Mouse (Mus musculus) midbrain, embryonic 11.5 days (tissue): Measurements from ENCODE around the gene Pigb. TPM values are rescaled to one million over a fixed set of nuclear protein-coding genes. Genes with fewer than 3 reads are reported as not detected.

Experiments
- ATAC-seq: fragments of 200-750 bp; cut with Nextera tagmentation; 2 replicates; pipeline ENCODE4 v1.8.0; 2017; ENCODE audit warnings: moderate TSS enrichment, moderate library complexity; ENCODE audit not compliant: low FRiP score
- DNase-seq: peaks from one replicate; pipeline ENCODE4 v3.0.0; 2015; ENCODE audit warnings: low spot score; ENCODE audit errors: missing footprints
- H3K27ac ChIP-seq: fragments of 300-500 bp; sonication (generic); 2 replicates; pipeline ENCODE4 v1.5.1; 2014; ENCODE audit warnings: low read depth, low read length
- H3K27me3 ChIP-seq: fragments of 300-500 bp; sonication (generic); 2 replicates; pipeline ENCODE4 v1.6.1; 2014; ENCODE audit warnings: mild to moderate bottlenecking, low read length, moderate library complexity, mixed read lengths; ENCODE audit not compliant: control insufficient read depth, insufficient read depth
- H3K36me3 ChIP-seq: fragments of 300-500 bp; sonication (generic); 2 replicates; pipeline ENCODE4 v1.6.1; 2014; ENCODE audit warnings: mild to moderate bottlenecking, low read length, moderate library complexity, mixed read lengths; ENCODE audit not compliant: control insufficient read depth, insufficient read depth
- H3K4me1 ChIP-seq: fragments of 300-500 bp; sonication (generic); 2 replicates; pipeline ENCODE4 v1.6.1; 2014; ENCODE audit warnings: low read length; ENCODE audit not compliant: control insufficient read depth, insufficient read depth
- H3K4me2 ChIP-seq: fragments of 300-500 bp; sonication (generic); 2 replicates; pipeline ENCODE4 v1.6.1; 2014; ENCODE audit warnings: mild to moderate bottlenecking, moderate library complexity
- H3K4me3 ChIP-seq: fragments of 300-500 bp; sonication (generic); 2 replicates; pipeline ENCODE4 v1.5.1; 2014; ENCODE audit warnings: low read depth, low read length
- H3K9ac ChIP-seq: fragments of 300-500 bp; sonication (generic); 2 replicates; pipeline ENCODE4 v1.6.1; 2014; ENCODE audit warnings: low read length
- H3K9me3 ChIP-seq: fragments of 300-500 bp; sonication (generic); 2 replicates; pipeline ENCODE4 v1.6.1; 2016; ENCODE audit warnings: low read length; ENCODE audit not compliant: control insufficient read depth
- whole genome bisulfite sequencing: fragments of 180-500 bp; shearing (Covaris S2); extraction: QIAGEN DNeasy Blood & Tissue Kit; methylation state at CpG from one replicate; pipeline ENCODE4 v1.1.7; 2014; 5-methylcytosine and 5-hydroxymethylcytosine counted together
- polyA plus RNA-seq: library from polyadenylated mRNA; unstranded; fragments of >200 nt; fragmentation: Nextera tagmentation; extraction: Ambion mirVana; gene quantifications from 2 replicates; pipeline ENCODE4 v1.2.1, GENCODE M21; 2014

Pigb gene
- polyA plus RNA-seq, 1 experiment from 2014 or later: 18.3 TPM

- WGBS: 62% methylated on average over 8 of the region's 8 CpGs
- Histone ChIP-seq H3K27me3 (no peaks in the 10 kb centered on the region; the same call in 1 of the 2 replicates), H3K27ac (no peak overlapping the region), H3K4me3 (no peak overlapping the region), H3K36me3 (no peaks in the 10 kb centered on the region), H3K9ac (no peak overlapping the region), H3K4me2 (no peak overlapping the region), H3K4me1 (peaks cover 4% of the 10 kb centered on the region), H3K9me3 (no peaks in the 10 kb centered on the region)
- no peak for DNase-seq
- no peak for ATAC-seq
Observed at GRCm38 (mm10) chr9:73050606-73051005, 10.4 kb upstream of the Pigb start.

- Histone ChIP-seq H3K27me3 (peaks cover 3% of the 10 kb centered on the region), H3K9me3 (no peaks in the 10 kb centered on the region), H3K27ac (no peak overlapping the region), H3K4me1 (peaks cover 5% of the 10 kb centered on the region), H3K4me3 (no peak overlapping the region), H3K9ac (no peak overlapping the region), H3K36me3 (no peaks in the 10 kb centered on the region), H3K4me2 (no peak overlapping the region)
- 75% methylated on average over 5 of the region's 5 CpGs for WGBS
- DNase-seq (no peak), ATAC-seq (no peak)
Observed at GRCm38 (mm10) chr9:73049833-73050232, 9.7 kb upstream of the Pigb start.

- no peak overlapping the region for H3K4me2 ChIP-seq
- DNase-seq: no peak
- H3K9me3 ChIP-seq: no peaks in the 10 kb centered on the region
- ATAC-seq: no peak
- H3K27me3 ChIP-seq: peaks cover 3% of the 10 kb centered on the region
- WGBS: 4% methylated on average over 4 of the region's 4 CpGs
- H3K9ac ChIP-seq: no peak overlapping the region
- H3K27ac ChIP-seq: no peak overlapping the region
- no peaks in the 10 kb centered on the region for H3K36me3 ChIP-seq
- no peak overlapping the region for H3K4me3 ChIP-seq
- peaks cover 9% of the 10 kb centered on the region for H3K4me1 ChIP-seq
Observed at GRCm38 (mm10) chr9:73048927-73049326, 8.7 kb upstream of the Pigb start.

GRCm38 (mm10) chr9:73047906-73048305, 7.7 kb upstream of the Pigb start:
- DNase-seq: no peak
- no peak overlapping the region for H3K4me2 ChIP-seq
- WGBS: 86% methylated on average over 2 of the region's 2 CpGs
- H3K4me3 ChIP-seq: no peak overlapping the region
- H3K27ac ChIP-seq: no peak overlapping the region
- peaks cover 9% of the 10 kb centered on the region for H3K4me1 ChIP-seq
- ATAC-seq: no peak
- no peaks in the 10 kb centered on the region for H3K36me3 ChIP-seq
- H3K9ac ChIP-seq: no peak overlapping the region
- peaks cover 3% of the 10 kb centered on the region for H3K27me3 ChIP-seq
- H3K9me3 ChIP-seq: no peaks in the 10 kb centered on the region

GRCm38 (mm10) chr9:73045711-73046110, 5.5 kb upstream of the Pigb start:
- Histone ChIP-seq H3K4me2 (peak overlapping the region; percentile 76), H3K9me3 (no peaks in the 10 kb centered on the region), H3K27ac (no peak overlapping the region), H3K27me3 (peaks cover 3% of the 10 kb centered on the region), H3K4me1 (peaks cover 9% of the 10 kb centered on the region), H3K36me3 (no peaks in the 10 kb centered on the region), H3K9ac (no peak overlapping the region), H3K4me3 (no peak overlapping the region)
- ATAC-seq (no peak), DNase-seq (no peak)
- WGBS: 69% methylated on average over 10 of the region's 10 CpGs

GRCm38 (mm10) chr9:73045204-73045603, 5.0 kb upstream of the Pigb start:
- 0 out of 2 replicates have a peak, but pooled peaks have one; percentile 15 for ATAC-seq

GRCm38 (mm10) chr9:73044146-73045079, 4.2 kb upstream of the Pigb start, which contains the start of gene Rab27a:
Rab27a (plus strand) TSS chr9:73044854.
- H3K27me3 ChIP-seq: peaks cover 3% of the 10 kb centered on the region
- ATAC-seq (peak; percentile 43; the same call in 1 of the 2 replicates), DNase-seq (peak; percentile 96)
- peak within 1 kb of the TSS; percentile 61 for H3K9ac ChIP-seq
- no peak within 1 kb of the TSS for H3K27ac ChIP-seq
- H3K9me3 ChIP-seq: no peaks in the 10 kb centered on the region
- H3K4me3 ChIP-seq: peak within 1 kb of the TSS; percentile 33
- no peaks in the 10 kb centered on the region for H3K36me3 ChIP-seq
- H3K4me2 ChIP-seq: peak within 1 kb of the TSS; percentile 76
- peaks cover 15% of the 10 kb centered on the region for H3K4me1 ChIP-seq
- WGBS: 1% methylated on average over 41 of the region's 41 CpGs

More at GRCm38 (mm10) chr9:73045204-73045603, 5.0 kb upstream of the Pigb start:
- peaks cover 3% of the 10 kb centered on the region for H3K27me3 ChIP-seq
- peak overlapping the region; percentile 61 for H3K9ac ChIP-seq
- WGBS: 17% methylated on average over 7 of the region's 7 CpGs
- no peak overlapping the region for H3K27ac ChIP-seq
- peaks cover 13% of the 10 kb centered on the region for H3K4me1 ChIP-seq
- no peak for DNase-seq
- no peaks in the 10 kb centered on the region for H3K9me3 ChIP-seq
- H3K4me2 ChIP-seq: peak overlapping the region; percentile 76
- no peak overlapping the region for H3K4me3 ChIP-seq
- no peaks in the 10 kb centered on the region for H3K36me3 ChIP-seq

GRCm38 (mm10) chr9:73039222-73039945, 794 bp downstream of the Pigb start:
- H3K27me3 ChIP-seq: no peaks in the 10 kb centered on the region
- ATAC-seq (peak; percentile 87), DNase-seq (peak; percentile 98)
- peak overlapping the region; percentile 80 for H3K4me2 ChIP-seq
- H3K36me3 ChIP-seq: no peaks in the 10 kb centered on the region
- no peaks in the 10 kb centered on the region for H3K9me3 ChIP-seq
- peak overlapping the region; percentile 1 for H3K27ac ChIP-seq
- H3K4me1 ChIP-seq: peaks cover 12% of the 10 kb centered on the region
- H3K4me3 ChIP-seq: peak overlapping the region; percentile 81
- H3K9ac ChIP-seq: peak overlapping the region; percentile 81
- WGBS: under 1% methylated on average over 49 of the region's 49 CpGs

GRCm38 (mm10) chr9:73033406-73033805, 6.8 kb downstream of the Pigb start:
- H3K36me3 ChIP-seq: peaks cover 3% of the 10 kb centered on the region
- H3K9ac ChIP-seq: no peak overlapping the region
- 97% methylated on average over 1 of the region's 1 CpGs for WGBS

More at GRCm38 (mm10) chr9:73033406-73033805, 6.8 kb downstream of the Pigb start:
- Histone ChIP-seq H3K27me3 (no peaks in the 10 kb centered on the region), H3K4me2 (no peak overlapping the region), H3K4me3 (no peak overlapping the region), H3K9me3 (no peaks in the 10 kb centered on the region), H3K4me1 (no peaks in the 10 kb centered on the region), H3K27ac (no peak overlapping the region)
- DNase-seq: no peak
- no peak for ATAC-seq
